Mouse (Mus musculus) heart, embryonic 13.5 days (tissue): ENCODE results near the gene Vps26b. TPM values are rescaled to one million over a fixed set of nuclear protein-coding genes. Genes with fewer than 3 reads are reported as not detected.

ENCODE experiments used
- ATAC-seq: fragments of 200-750 bp; cut with Nextera tagmentation; 2 replicates; pipeline ENCODE4 v1.8.0; 2017; ENCODE audit warnings: moderate TSS enrichment; ENCODE audit not compliant: insufficient number of reproducible peaks, low FRiP score, low TSS enrichment; ENCODE audit errors: extremely low read depth
- H3K27ac ChIP-seq: fragments of 300-500 bp; sonication (generic); replicated peaks from 2 replicates; pipeline ENCODE4 v1.5.1; 2015; ENCODE audit warnings: moderate library complexity, mild to moderate bottlenecking, inconsistent platforms
- H3K27me3 ChIP-seq: fragments of 300-500 bp; sonication (generic); replicated peaks from 2 replicates; pipeline ENCODE4 v1.6.1; 2015; ENCODE audit warnings: mild to moderate bottlenecking, inconsistent platforms
- H3K36me3 ChIP-seq: fragments of 300-500 bp; sonication (generic); 2 replicates; pipeline ENCODE4 v1.6.1; 2015; ENCODE audit warnings: mild to moderate bottlenecking, inconsistent platforms
- H3K4me1 ChIP-seq: fragments of 300-500 bp; sonication (generic); 2 replicates; pipeline ENCODE4 v1.6.1; 2015; ENCODE audit warnings: inconsistent platforms
- H3K4me2 ChIP-seq: fragments of 300-500 bp; sonication (generic); 2 replicates; pipeline ENCODE4 v1.6.1; 2015; ENCODE audit warnings: inconsistent platforms, mild to moderate bottlenecking, moderate library complexity
- H3K4me3 ChIP-seq: fragments of 300-500 bp; sonication (generic); 2 replicates; pipeline ENCODE4 v1.5.1; 2015; ENCODE audit warnings: moderate library complexity, mild to moderate bottlenecking, inconsistent platforms
- H3K9ac ChIP-seq: fragments of 300-500 bp; sonication (generic); 2 replicates; pipeline ENCODE4 v1.6.1; 2015; ENCODE audit warnings: inconsistent platforms, mild to moderate bottlenecking, moderate library complexity
- H3K9me3 ChIP-seq: fragments of 300-500 bp; sonication (generic); 2 replicates; pipeline ENCODE4 v1.6.1; 2016; ENCODE audit warnings: inconsistent platforms
- WGBS: fragments of 180-500 bp; shearing (Covaris S2); methylation state at CpG from one replicate; pipeline ENCODE4 v1.1.7; 2015; ENCODE audit warnings: mixed read lengths; 5-methylcytosine and 5-hydroxymethylcytosine counted together
- polyA plus RNA-seq: library from polyadenylated mRNA; unstranded; fragments of >200 nt; fragmentation: Nextera tagmentation; extraction: Ambion mirVana; gene quantifications from 2 replicates; pipeline ENCODE4 v1.2.1, GENCODE M21; 2015

Vps26b gene
- polyA plus RNA-seq, 1 experiment from 2014 or later: 21.1 TPM

GRCm38 (mm10) chr9:26993118-26993517 is 36.7 kb downstream of the Vps26b start:
- ATAC-seq: no peak
- 93% methylated on average over 10 of the region's 10 CpGs for WGBS

GRCm38 (mm10) chr9:26990181-26990580 is 39.7 kb downstream of the Vps26b start:
- peaks cover 70% of the 10 kb centered on the region for H3K36me3 ChIP-seq
- no peaks in the 10 kb centered on the region for H3K4me1 ChIP-seq
- H3K9me3 ChIP-seq: no peaks in the 10 kb centered on the region
- no peak overlapping the region for H3K4me2 ChIP-seq
- no peak overlapping the region for H3K27ac ChIP-seq
- WGBS: 82% methylated on average over 4 of the region's 4 CpGs
- no peak overlapping the region for H3K9ac ChIP-seq
- no peaks in the 10 kb centered on the region for H3K27me3 ChIP-seq
- no peak overlapping the region for H3K4me3 ChIP-seq
- ATAC-seq: no peak

More at GRCm38 (mm10) chr9:26993118-26993517, 36.7 kb downstream of the Vps26b start:
- Histone ChIP-seq H3K9ac (no peak overlapping the region), H3K27me3 (no peaks in the 10 kb centered on the region), H3K4me1 (peaks cover 3% of the 10 kb centered on the region; the same call in 1 of the 2 replicates), H3K9me3 (no peaks in the 10 kb centered on the region), H3K27ac (no peak overlapping the region), H3K4me2 (no peak overlapping the region), H3K4me3 (no peak overlapping the region), H3K36me3 (peaks cover 46% of the 10 kb centered on the region)

- Histone ChIP-seq H3K9me3 (no peaks in the 10 kb centered on the region), H3K4me1 (no peaks in the 10 kb centered on the region), H3K36me3 (peaks cover 76% of the 10 kb centered on the region), H3K27me3 (no peaks in the 10 kb centered on the region), H3K27ac (no peak overlapping the region), H3K4me3 (no peak overlapping the region), H3K9ac (no peak overlapping the region), H3K4me2 (no peak overlapping the region)
- 79% methylated on average over 6 of the region's 6 CpGs for WGBS
- no peak for ATAC-seq
Observed at GRCm38 (mm10) chr9:26985668-26986277, 44.1 kb downstream of the Vps26b start.

GRCm38 (mm10) chr9:26985090-26985613 is 44.7 kb downstream of the Vps26b start:
- no peak for ATAC-seq
- Histone ChIP-seq H3K4me3 (no peak overlapping the region), H3K27me3 (no peaks in the 10 kb centered on the region), H3K9me3 (no peaks in the 10 kb centered on the region), H3K27ac (no peak overlapping the region), H3K9ac (no peak overlapping the region), H3K4me1 (no peaks in the 10 kb centered on the region), H3K36me3 (peaks cover 74% of the 10 kb centered on the region), H3K4me2 (no peak overlapping the region)
- 76% methylated on average over 2 of the region's 2 CpGs for WGBS

GRCm38 (mm10) chr9:26978776-26979175 is 51.1 kb downstream of the Vps26b start:
- peaks cover 72% of the 10 kb centered on the region for H3K36me3 ChIP-seq
- no peak overlapping the region for H3K4me3 ChIP-seq
- no peaks in the 10 kb centered on the region for H3K4me1 ChIP-seq
- H3K4me2 ChIP-seq: no peak overlapping the region
- no peaks in the 10 kb centered on the region for H3K9me3 ChIP-seq
- H3K27me3 ChIP-seq: no peaks in the 10 kb centered on the region
- no peak overlapping the region for H3K27ac ChIP-seq
- H3K9ac ChIP-seq: no peak overlapping the region
- no peak for ATAC-seq
- WGBS: 91% methylated on average over 3 of the region's 3 CpGs

GRCm38 (mm10) chr9:26977754-26978153 is 52.1 kb downstream of the Vps26b start:
- no peak for ATAC-seq
- no peak overlapping the region for H3K27ac ChIP-seq
- H3K36me3 ChIP-seq: peaks cover 75% of the 10 kb centered on the region
- no peaks in the 10 kb centered on the region for H3K9me3 ChIP-seq
- H3K4me1 ChIP-seq: no peaks in the 10 kb centered on the region
- H3K4me2 ChIP-seq: no peak overlapping the region
- WGBS: 64% methylated on average over 9 of the region's 9 CpGs
- H3K27me3 ChIP-seq: no peaks in the 10 kb centered on the region
- no peak overlapping the region for H3K9ac ChIP-seq
- no peak overlapping the region for H3K4me3 ChIP-seq

Other genes starting within 250 kb of the Vps26b start
- gene Glb1l2, start 223.6 kb downstream of the Vps26b start, polyA plus RNA-seq: 1.1 and 1.3 TPM in 2 replicates
- gene Glb1l3, start 169.2 kb downstream of the Vps26b start, polyA plus RNA-seq: not detected in 2 replicates
- gene Gm1110, start 107.0 kb downstream of the Vps26b start, polyA plus RNA-seq: 0.09 TPM in 1 of 2 replicates, not detected in the other
- 34.0 and 40.4 TPM in 2 replicates for gene Acad8, start 30.5 kb downstream of the Vps26b start, polyA plus RNA-seq
- 95.5 and 103 TPM in 2 replicates for gene Thyn1, start 30.4 kb downstream of the Vps26b start, polyA plus RNA-seq
- 16.5 and 18.1 TPM in 2 replicates for gene Ncapd3, start 110 bp upstream of the Vps26b start, polyA plus RNA-seq
- gene Jam3, start 125.4 kb upstream of the Vps26b start, polyA plus RNA-seq: 39.8 and 43.4 TPM in 2 replicates